Mouse (Mus musculus): ENCODE measurements around the gene Olfr483. TPM values are rescaled to one million over a fixed set of nuclear protein-coding genes. Genes with fewer than 3 reads are reported as not detected.

Olfr483 gene
- polyA plus RNA-seq (2012), result not detected in 2 replicates

DNA sequence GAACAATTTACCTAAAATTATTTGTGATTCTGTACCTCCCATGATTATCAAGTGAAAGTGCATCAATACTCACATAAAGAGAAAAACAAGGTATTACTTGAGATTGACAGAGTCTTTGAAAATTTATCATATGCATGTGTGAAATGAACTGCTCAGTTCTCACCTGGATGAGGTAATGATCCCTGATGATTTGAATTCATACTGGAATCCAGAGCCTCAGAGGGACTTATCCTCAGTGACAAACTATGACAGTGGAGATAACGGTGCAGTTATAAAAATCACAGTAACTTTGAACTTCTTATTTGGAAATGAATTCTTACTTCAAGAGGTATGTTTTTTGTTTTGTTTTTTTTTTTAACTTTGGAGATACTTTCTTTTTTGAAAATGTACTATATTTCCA lies at the start of gene Olfr483:
Olfr483 (plus strand) TSS at position 301 of the 400 bp plus-strand sequence.
- H3K4me1 ChIP-seq (ENCODE audit: control insufficient read depth), result no peaks in the 10 kb centered on the region
- TF ChIP-seq TAL1 (IDR thresholded peaks at IDR 0.05; ENCODE audit: low read length) (no peak), GATA1 (IDR thresholded peaks at IDR 0.05; ENCODE audit: low read length) (no peak)

DNA sequence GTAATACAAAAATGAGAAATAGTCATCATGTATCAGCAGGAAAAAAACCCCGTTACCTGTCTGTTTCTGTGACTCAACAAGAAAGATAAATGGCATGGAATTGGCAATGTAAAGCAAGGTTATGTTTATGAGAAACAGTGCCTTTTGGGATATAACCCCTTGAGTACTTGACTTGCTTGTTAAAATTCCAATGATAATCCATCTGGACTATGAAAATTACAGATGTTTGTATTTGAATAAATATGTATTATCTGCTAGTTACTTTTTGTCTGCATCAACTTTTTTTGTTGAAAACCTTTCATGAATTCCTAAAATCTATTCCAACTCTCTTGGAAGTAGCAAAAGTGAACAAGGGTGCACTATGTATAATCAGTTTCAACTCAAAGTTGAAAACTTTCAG lies 33.4 kb upstream of the Olfr483 start, which contains the start of gene Olfr480:
Olfr480 (minus strand) TSS at position 101 of the 400 bp plus-strand sequence.
- Histone ChIP-seq H3K4me3 (replicated peaks) (no peak within 1 kb of the TSS), H3K9me3 (ENCODE audit: control insufficient read depth, low read length) (peaks cover 7% of the 10 kb centered on the region), H3K27me3 (ENCODE audit: control insufficient read depth) (no peaks in the 10 kb centered on the region), H3K36me3 (ENCODE audit: control insufficient read depth) (no peaks in the 10 kb centered on the region), H3K4me1 (ENCODE audit: control insufficient read depth) (no peaks in the 10 kb centered on the region)
- no peak for TF ChIP-seq GATA1 (IDR thresholded peaks at IDR 0.05; ENCODE audit: low read length)
- TF ChIP-seq TAL1 (IDR thresholded peaks at IDR 0.05; ENCODE audit: low read length), result no peak

More for the DNA sequence above, at the start of gene Olfr483:
- Histone ChIP-seq H3K9me3 (ENCODE audit: control insufficient read depth, low read length) (peaks cover 4% of the 10 kb centered on the region; the same call in 1 of the 2 replicates), H3K4me3 (replicated peaks) (no peak within 1 kb of the TSS), H3K27me3 (ENCODE audit: control insufficient read depth) (no peaks in the 10 kb centered on the region), H3K36me3 (ENCODE audit: control insufficient read depth) (no peaks in the 10 kb centered on the region)

DNA sequence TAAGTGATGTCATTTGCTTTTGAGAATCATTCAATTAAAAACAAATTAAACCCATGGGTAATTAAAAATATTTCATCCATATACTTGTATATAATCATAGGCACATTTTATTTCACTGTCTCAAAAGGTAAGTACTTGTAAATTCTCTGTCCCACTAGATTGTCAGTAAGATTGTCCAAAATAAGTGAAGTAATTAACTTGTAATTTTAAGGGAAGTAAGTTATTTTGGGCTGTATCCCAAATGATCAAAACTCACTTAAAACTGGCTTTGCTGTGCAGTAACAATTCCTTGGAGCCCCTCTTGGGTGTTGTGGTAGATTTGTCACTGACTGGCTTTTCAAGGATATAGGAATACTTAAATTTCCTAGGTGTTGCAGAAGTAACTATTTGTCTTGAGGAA lies 21.1 kb upstream of the Olfr483 start, which contains the start of gene Olfr481:
Olfr481 (plus strand) TSS at position 301 of the 400 bp plus-strand sequence.
- no peak within 1 kb of the TSS for H3K4me3 ChIP-seq (replicated peaks)
- H3K4me1 ChIP-seq (ENCODE audit: control insufficient read depth), result no peaks in the 10 kb centered on the region

DNA sequence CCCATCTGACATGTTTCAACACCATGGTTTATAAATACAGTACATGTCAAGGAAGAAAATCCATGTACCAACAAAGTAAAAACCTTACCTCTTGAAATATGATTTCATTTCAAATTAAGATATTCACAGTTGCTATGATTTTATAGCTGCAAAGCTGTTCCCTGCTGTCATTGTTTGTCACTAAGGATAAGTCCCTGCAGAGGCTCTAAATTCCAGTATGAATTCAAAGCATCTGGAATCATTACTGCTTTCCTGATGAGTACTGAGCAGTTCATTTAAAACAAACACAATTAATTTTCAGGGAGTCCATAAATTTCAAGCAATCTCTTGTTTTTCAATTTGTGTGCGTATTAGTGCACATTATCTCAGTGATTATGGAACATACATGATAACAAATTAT lies 3.2 kb upstream of the Olfr483 start, which contains the start of gene Olfr482:
Olfr482 (minus strand) TSS at position 101 of the 400 bp plus-strand sequence.
- no peaks in the 10 kb centered on the region for H3K27me3 ChIP-seq (ENCODE audit: control insufficient read depth)
- H3K36me3 ChIP-seq (ENCODE audit: control insufficient read depth), result no peaks in the 10 kb centered on the region
- TF ChIP-seq GATA1 (IDR thresholded peaks at IDR 0.05; ENCODE audit: low read length) (no peak), TAL1 (IDR thresholded peaks at IDR 0.05; ENCODE audit: low read length) (no peak)
- H3K4me3 ChIP-seq (replicated peaks), result no peak within 1 kb of the TSS
- no peaks in the 10 kb centered on the region for H3K4me1 ChIP-seq (ENCODE audit: control insufficient read depth)
- no peaks in the 10 kb centered on the region for H3K9me3 ChIP-seq (ENCODE audit: control insufficient read depth, low read length)

More for the DNA sequence above, 21.1 kb upstream of the Olfr483 start, which contains the start of gene Olfr481:
- Histone ChIP-seq H3K36me3 (ENCODE audit: control insufficient read depth) (no peaks in the 10 kb centered on the region), H3K9me3 (ENCODE audit: control insufficient read depth, low read length) (peaks cover 9% of the 10 kb centered on the region), H3K27me3 (ENCODE audit: control insufficient read depth) (no peaks in the 10 kb centered on the region)
- TF ChIP-seq TAL1 (IDR thresholded peaks at IDR 0.05; ENCODE audit: low read length), result no peak
- no peak for TF ChIP-seq GATA1 (IDR thresholded peaks at IDR 0.05; ENCODE audit: low read length)

DNA sequence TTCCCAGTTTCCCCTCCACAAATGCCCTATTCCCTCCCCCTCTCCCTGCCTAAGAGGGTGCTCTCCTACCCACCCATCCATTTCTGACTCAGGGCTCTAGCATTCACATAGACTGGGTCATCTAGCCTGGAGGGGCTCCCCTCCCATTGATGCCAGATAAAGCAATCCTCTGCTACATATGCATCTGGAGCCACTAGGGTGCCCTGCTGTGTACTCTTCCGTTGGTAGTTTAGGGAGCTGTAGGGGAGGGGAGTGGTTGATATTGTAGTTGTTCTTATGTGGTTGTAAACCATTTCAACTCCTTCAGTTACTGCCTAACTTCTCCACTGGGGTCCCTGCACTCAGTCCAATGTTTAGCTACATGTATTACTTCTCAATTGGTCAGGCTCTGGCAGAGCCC lies 20.0 kb downstream of the Olfr483 start:
- H3K4me1 ChIP-seq (ENCODE audit: control insufficient read depth), result no peaks in the 10 kb centered on the region
- H3K4me3 ChIP-seq (replicated peaks), result no peak overlapping the region
- TF ChIP-seq TAL1 (IDR thresholded peaks at IDR 0.05; ENCODE audit: low read length) (no peak), GATA1 (IDR thresholded peaks at IDR 0.05; ENCODE audit: low read length) (no peak)
- no peaks in the 10 kb centered on the region for H3K27me3 ChIP-seq (ENCODE audit: control insufficient read depth)
- H3K36me3 ChIP-seq (ENCODE audit: control insufficient read depth), result no peaks in the 10 kb centered on the region
- no peaks in the 10 kb centered on the region for H3K9me3 ChIP-seq (ENCODE audit: control insufficient read depth, low read length)

DNA sequence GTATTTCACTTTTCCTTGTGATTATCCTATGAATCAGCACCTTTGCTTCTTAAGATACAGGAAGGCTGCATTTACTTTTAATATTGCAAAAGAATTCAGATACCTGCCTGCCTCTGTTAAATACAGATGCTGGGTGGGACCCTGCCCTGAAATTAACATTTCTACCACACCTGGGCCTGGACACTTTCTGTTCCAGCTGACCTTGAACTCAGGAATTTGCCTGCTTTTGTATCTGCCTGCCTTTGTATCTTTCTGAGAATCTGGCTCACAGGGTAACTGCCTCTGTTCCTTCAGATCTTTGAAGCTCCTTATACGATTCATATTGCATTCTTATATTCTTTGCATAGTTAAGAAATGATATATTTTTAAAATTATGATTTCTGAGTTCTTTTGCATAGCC lies 20.8 kb downstream of the Olfr483 start:
- Histone ChIP-seq H3K36me3 (ENCODE audit: control insufficient read depth) (no peaks in the 10 kb centered on the region), H3K9me3 (ENCODE audit: control insufficient read depth, low read length) (no peaks in the 10 kb centered on the region), H3K27me3 (ENCODE audit: control insufficient read depth) (no peaks in the 10 kb centered on the region), H3K4me1 (ENCODE audit: control insufficient read depth) (no peaks in the 10 kb centered on the region), H3K4me3 (replicated peaks) (no peak overlapping the region)
- TF ChIP-seq TAL1 (IDR thresholded peaks at IDR 0.05; ENCODE audit: low read length) (no peak), GATA1 (IDR thresholded peaks at IDR 0.05; ENCODE audit: low read length) (no peak)

DNA sequence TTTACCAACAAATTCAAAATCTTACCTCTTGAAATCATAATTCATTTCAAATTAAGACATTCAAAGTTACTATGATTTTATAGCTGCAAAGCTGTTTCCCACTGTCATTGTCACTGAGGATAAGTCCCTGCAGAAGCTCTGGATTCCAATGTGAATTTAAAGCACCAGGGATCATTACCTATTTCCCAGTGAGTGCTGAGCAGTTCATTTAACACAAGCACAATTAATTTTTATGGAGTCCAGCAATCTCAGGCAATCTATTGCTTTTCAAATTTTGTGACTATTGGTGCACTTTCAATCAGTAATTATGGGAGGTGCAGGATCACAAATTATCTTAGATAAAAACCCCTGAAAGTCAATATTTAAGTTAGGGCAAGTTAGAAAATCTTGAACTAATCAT lies 26.7 kb downstream of the Olfr483 start, which contains the start of gene Olfr484:
Olfr484 (minus strand) TSS at position 101 of the 400 bp plus-strand sequence.
- Histone ChIP-seq H3K4me3 (replicated peaks) (no peak within 1 kb of the TSS), H3K9me3 (ENCODE audit: control insufficient read depth, low read length) (no peaks in the 10 kb centered on the region), H3K4me1 (ENCODE audit: control insufficient read depth) (no peaks in the 10 kb centered on the region), H3K36me3 (ENCODE audit: control insufficient read depth) (no peaks in the 10 kb centered on the region), H3K27me3 (ENCODE audit: control insufficient read depth) (no peaks in the 10 kb centered on the region)
- TF ChIP-seq TAL1 (IDR thresholded peaks at IDR 0.05; ENCODE audit: low read length) (no peak), GATA1 (IDR thresholded peaks at IDR 0.05; ENCODE audit: low read length) (no peak)

Other genes with a start within 250 kb of the Olfr483 start
- gene Olfr472, start 202.9 kb upstream of the Olfr483 start, polyA plus RNA-seq (2012), result 0.01 TPM in 1 of 2 replicates, not detected in the other
- gene Olfr473, start 170.4 kb upstream of the Olfr483 start, polyA plus RNA-seq (2012), result not detected in 2 replicates
- not detected in 2 replicates for gene Olfr474, start 146.2 kb upstream of the Olfr483 start, polyA plus RNA-seq (2012)
- gene Olfr476, start 136.0 kb upstream of the Olfr483 start, polyA plus RNA-seq (2012), result not detected in 2 replicates
- not detected in 2 replicates for gene Olfr477, start 114.2 kb upstream of the Olfr483 start, polyA plus RNA-seq (2012)
- not detected in 2 replicates for gene Olfr478, start 66.9 kb upstream of the Olfr483 start, polyA plus RNA-seq (2012)
- gene Olfr479, start 50.2 kb upstream of the Olfr483 start, polyA plus RNA-seq (2012), result not detected in 2 replicates
- gene Olfr480, start 33.5 kb upstream of the Olfr483 start, polyA plus RNA-seq (2012), result not detected in 2 replicates
- not detected in 2 replicates for gene Olfr481, start 21.0 kb upstream of the Olfr483 start, polyA plus RNA-seq (2012)
- not detected in 2 replicates for gene Olfr482, start 3.3 kb upstream of the Olfr483 start, polyA plus RNA-seq (2012)
- not detected in 2 replicates for gene Olfr484, start 26.6 kb downstream of the Olfr483 start, polyA plus RNA-seq (2012)
- not detected in 2 replicates for gene Olfr485, start 59.0 kb downstream of the Olfr483 start, polyA plus RNA-seq (2012)
- not detected in 2 replicates for gene Olfr486, start 71.9 kb downstream of the Olfr483 start, polyA plus RNA-seq (2012)
- gene Olfr487, start 113.8 kb downstream of the Olfr483 start, polyA plus RNA-seq (2012), result not detected in 2 replicates
- not detected in 2 replicates for gene Olfr488, start 157.5 kb downstream of the Olfr483 start, polyA plus RNA-seq (2012)
- not detected in 2 replicates for gene Olfr490, start 188.1 kb downstream of the Olfr483 start, polyA plus RNA-seq (2012)
- gene Olfr491, start 212.6 kb downstream of the Olfr483 start, polyA plus RNA-seq (2012), result not detected in 2 replicates
- not detected in 2 replicates for gene Olfr492, start 222.8 kb downstream of the Olfr483 start, polyA plus RNA-seq (2012)
- gene Olfr493, start 246.1 kb downstream of the Olfr483 start, polyA plus RNA-seq (2012), result 0.07 TPM in 1 of 2 replicates, not detected in the other

All from erythroblast, embryonic 14.5 days (primary cell).